Mouse (Mus musculus): ENCODE measurements around the gene Ksr1. TPM values are rescaled to one million over a fixed set of nuclear protein-coding genes. Genes with fewer than 3 reads are reported as not detected.

The Ksr1 gene
- total and polyA plus RNA-seq, 3 experiments = 22.5 to 73.1 (median 61.2) TPM

GRCm38 (mm10) chr11:79125775-79126174 lies 20.4 kb downstream of the Ksr1 start:
- Histone ChIP-seq H3K9ac (ENCODE audit: insufficient read depth, low read depth) (no peak overlapping the region), H3K4me1 (ENCODE audit: control insufficient read depth in 1 of 2, insufficient read depth in 2 of 2) (peaks cover 53 to 93% of the 10 kb centered on the region in 2 experiments), H3K4me2 (ENCODE audit: insufficient read depth, low read depth, poor library complexity, severe bottlenecking) (no peak overlapping the region), H3K36me3 (replicated peaks in 1 of 2; ENCODE audit: control insufficient read depth in 1 of 2, insufficient read depth in 1 of 2, low read length in 1 of 2) (peaks cover 25 to 63% of the 10 kb centered on the region in 2 experiments), H3K27ac (ENCODE audit: insufficient read depth, low read depth) (peak overlapping the region; percentile 50), H3K79me2 (replicated peaks; ENCODE audit: control insufficient read depth, extremely low read depth, insufficient read depth, poor library complexity, severe bottlenecking) (peaks cover 90% of the 10 kb centered on the region), H3K4me3 (replicated peaks in 1 of 3; ENCODE audit: low read depth in 2 of 3, low read length in 2 of 3, poor library complexity in 1 of 3) (no peak overlapping the region), H3K9me3 (replicated peaks; ENCODE audit: low read length) (peaks cover 10% of the 10 kb centered on the region), H3K27me3 (replicated peaks) (no peaks in the 10 kb centered on the region)
- DNase-seq (ENCODE audit: extremely low read depth) = no peak
- peak; percentile 37; the same call in 1 of the 2 replicates for TF ChIP-seq MYC (IDR thresholded peaks at IDR 0.05; ENCODE audit: low read depth, low read length)
- no peak for TF ChIP-seq RCOR1 (conservative IDR thresholded peaks at IDR 0.05; ENCODE audit: low read depth, low read length)
- TF ChIP-seq HCFC1 (IDR thresholded peaks at IDR 0.05; ENCODE audit: low read depth, low read length) = no peak; the same call in 1 of the 2 replicates
- TF ChIP-seq TCF12 (IDR thresholded peaks at IDR 0.05; ENCODE audit: low read depth, low read length) = no peak
- peak; percentile 20 for TF ChIP-seq SMC3 (IDR thresholded peaks at IDR 0.05; ENCODE audit: low read depth, low read length)
- 0 out of 2 replicates have a peak, but pooled peaks have one; percentile 20 for TF ChIP-seq MEF2A (IDR thresholded peaks at IDR 0.05; ENCODE audit: borderline replicate concordance, low read depth, low read length)
- TF ChIP-seq CTCF (conservative IDR thresholded peaks at IDR 0.05 in 1 of 2, IDR thresholded peaks at IDR 0.05 in 1 of 2; ENCODE audit: low read depth in 2 of 2, low read length in 2 of 2) = peak in 1 of 2 experiments; percentile 6; a peak in 1 of 4 replicates
- TF ChIP-seq EP300 (IDR thresholded peaks at IDR 0.05; ENCODE audit: low read length) = no peak
- TF ChIP-seq CHD1 (IDR thresholded peaks at IDR 0.05; ENCODE audit: low read depth, low read length) = no peak
- TF ChIP-seq RAD21 (IDR thresholded peaks at IDR 0.05; ENCODE audit: low read depth, low read length) = peak; percentile 0
- TF ChIP-seq ZC3H11A (IDR thresholded peaks at IDR 0.05; ENCODE audit: low read depth, low read length) = no peak
- TF ChIP-seq ZKSCAN1 (IDR thresholded peaks at IDR 0.05; ENCODE audit: borderline replicate concordance, low read depth, low read length) = no peak
- no peak for TF ChIP-seq POLR2A (IDR thresholded peaks at IDR 0.05; ENCODE audit: low read depth, low read length)
- 0 out of 2 replicates have a peak, but pooled peaks have one; percentile 14 for TF ChIP-seq ELF1 (IDR thresholded peaks at IDR 0.05; ENCODE audit: low read depth, low read length)
- TF ChIP-seq MAX (IDR thresholded peaks at IDR 0.05; ENCODE audit: low read length) = peak; percentile 57; the same call in 1 of the 2 replicates
- in situ Hi-C loops (cut with MboI; ENCODE audit: low pct_ligation_motif_present, low pct_unique_long_range_greater_than_20kb, low sequenced_read_pairs) (no loop called here), dilution Hi-C loops (cut with MboI; ENCODE audit: extremely low pct_ligation_motif_present, extremely low pct_unique_long_range_greater_than_20kb, low sequenced_read_pairs) (no loop called here)

DNA sequence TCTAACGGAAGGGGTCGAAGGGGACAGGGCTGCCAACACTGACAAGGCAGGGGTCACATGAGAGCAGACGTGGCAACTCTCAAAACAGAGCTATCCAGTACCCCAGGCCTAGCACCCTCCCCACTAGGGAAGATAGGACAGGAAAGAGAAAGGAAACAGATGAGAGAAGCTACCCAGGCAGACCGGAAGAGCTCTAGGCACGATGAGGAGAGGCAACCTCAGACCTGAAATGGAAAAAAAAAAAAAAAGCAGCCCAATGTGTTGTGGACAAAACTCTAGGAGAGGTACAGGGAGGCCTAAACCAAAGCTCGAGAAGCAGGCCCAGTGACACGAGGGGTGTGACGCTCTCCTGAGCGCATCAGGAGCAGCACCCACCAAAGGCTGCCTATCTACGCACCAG lies 23.7 kb downstream of the Ksr1 start:
- peak overlapping the region in 1 of 3 experiments; percentile 13 for H3K4me3 ChIP-seq (replicated peaks in 1 of 3; ENCODE audit: low read depth in 2 of 3, low read length in 2 of 3, poor library complexity in 1 of 3)
- no peak overlapping the region for H3K4me2 ChIP-seq (ENCODE audit: insufficient read depth, low read depth, poor library complexity, severe bottlenecking)
- no peak overlapping the region for H3K9ac ChIP-seq (ENCODE audit: insufficient read depth, low read depth)
- no peaks in the 10 kb centered on the region for H3K27me3 ChIP-seq (replicated peaks)
- TF ChIP-seq MXI1 (IDR thresholded peaks at IDR 0.05; ENCODE audit: low read depth, low read length) (no peak), CHD1 (IDR thresholded peaks at IDR 0.05; ENCODE audit: low read depth, low read length) (no peak), CHD2 (IDR thresholded peaks at IDR 0.05; ENCODE audit: low read length) (no peak), ZNF384 (IDR thresholded peaks at IDR 0.05; ENCODE audit: low read depth, low read length) (peak; percentile 88), EP300 (IDR thresholded peaks at IDR 0.05; ENCODE audit: low read length) (0 out of 2 replicates have a peak, but pooled peaks have one; percentile 13), ETS1 (conservative IDR thresholded peaks at IDR 0.05; ENCODE audit: low read depth, low read length) (0 out of 2 replicates have a peak, but pooled peaks have one; percentile 8), RAD21 (IDR thresholded peaks at IDR 0.05; ENCODE audit: low read depth, low read length) (no peak), ELF1 (IDR thresholded peaks at IDR 0.05; ENCODE audit: low read depth, low read length) (no peak), MAFK (IDR thresholded peaks at IDR 0.05; ENCODE audit: insufficient replicate concordance, low read length) (no peak)
- H3K27ac ChIP-seq (ENCODE audit: insufficient read depth, low read depth) = peak overlapping the region; percentile 17
- peaks cover 62 to 95% of the 10 kb centered on the region in 2 experiments for H3K4me1 ChIP-seq (ENCODE audit: control insufficient read depth in 1 of 2, insufficient read depth in 2 of 2)
- in situ Hi-C loops (cut with MboI; ENCODE audit: low pct_ligation_motif_present, low pct_unique_long_range_greater_than_20kb, low sequenced_read_pairs) (no loop called here), dilution Hi-C loops (cut with MboI; ENCODE audit: extremely low pct_ligation_motif_present, extremely low pct_unique_long_range_greater_than_20kb, low sequenced_read_pairs) (no loop called here)
- DNase-seq (ENCODE audit: extremely low read depth) = no peak
- peaks cover 3% of the 10 kb centered on the region for H3K9me3 ChIP-seq (replicated peaks; ENCODE audit: low read length)
- peaks cover 99% of the 10 kb centered on the region for H3K79me2 ChIP-seq (replicated peaks; ENCODE audit: control insufficient read depth, extremely low read depth, insufficient read depth, poor library complexity, severe bottlenecking)
- peaks cover 25 to 75% of the 10 kb centered on the region in 2 experiments for H3K36me3 ChIP-seq (replicated peaks in 1 of 2; ENCODE audit: control insufficient read depth in 1 of 2, insufficient read depth in 1 of 2, low read length in 1 of 2)
